Mouse (Mus musculus): ENCODE measurements around the gene Chd4. TPM values are rescaled to one million over a fixed set of nuclear protein-coding genes. Genes with fewer than 3 reads are reported as not detected.
A peak's percentile ranks its signal among the peaks of the same experiment; 100 is the strongest.

Chd4 gene
- polyA plus RNA-seq, 1 experiment from 2014 or later: 123 TPM

DNA sequence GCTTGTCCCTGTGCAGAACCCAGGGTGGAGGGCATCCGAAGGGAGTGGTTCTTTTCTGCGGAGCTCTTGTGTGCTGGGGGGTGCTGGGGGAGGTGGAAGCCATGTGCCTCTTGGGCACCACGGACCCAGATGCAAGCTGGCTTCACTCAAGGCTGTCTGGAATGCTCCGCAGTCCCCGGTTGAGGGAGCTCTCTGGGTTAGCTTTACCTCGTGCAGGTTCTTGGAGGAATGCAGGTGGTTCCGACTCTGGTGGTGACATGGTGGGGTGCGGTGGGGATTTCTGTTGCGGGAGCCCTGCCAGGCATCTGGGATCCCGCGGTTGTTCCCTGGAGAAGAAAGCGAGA lies 1.5 kb downstream of the Chd4 start:
- H3K4me3 ChIP-seq (ENCODE audit: low read depth, low read length): peak overlapping the region; percentile 95
- H3K27me3 ChIP-seq (ENCODE audit: control insufficient read depth, insufficient read depth, low read length): no peaks in the 10 kb centered on the region
- H3K9me3 ChIP-seq (ENCODE audit: control insufficient read depth, low read length): no peaks in the 10 kb centered on the region
- H3K9ac ChIP-seq (ENCODE audit: low read length): peak overlapping the region; percentile 83
- DNase-seq (ENCODE audit: low spot score) (peak; percentile 28), ATAC-seq (ENCODE audit: insufficient read depth, low FRiP score, low TSS enrichment) (no peak)
- H3K27ac ChIP-seq (ENCODE audit: low read depth, low read length): peak overlapping the region; percentile 95; the same call in 1 of the 2 replicates
- H3K4me2 ChIP-seq (ENCODE audit: low read depth): peak overlapping the region; percentile 65
- 2% methylated on average over 12 of the region's 12 CpGs for WGBS
- H3K4me1 ChIP-seq (ENCODE audit: control insufficient read depth, insufficient read depth, low read length): peaks cover 27% of the 10 kb centered on the region
- peaks cover 17% of the 10 kb centered on the region for H3K36me3 ChIP-seq (ENCODE audit: control insufficient read depth, insufficient read depth, low read length)

DNA sequence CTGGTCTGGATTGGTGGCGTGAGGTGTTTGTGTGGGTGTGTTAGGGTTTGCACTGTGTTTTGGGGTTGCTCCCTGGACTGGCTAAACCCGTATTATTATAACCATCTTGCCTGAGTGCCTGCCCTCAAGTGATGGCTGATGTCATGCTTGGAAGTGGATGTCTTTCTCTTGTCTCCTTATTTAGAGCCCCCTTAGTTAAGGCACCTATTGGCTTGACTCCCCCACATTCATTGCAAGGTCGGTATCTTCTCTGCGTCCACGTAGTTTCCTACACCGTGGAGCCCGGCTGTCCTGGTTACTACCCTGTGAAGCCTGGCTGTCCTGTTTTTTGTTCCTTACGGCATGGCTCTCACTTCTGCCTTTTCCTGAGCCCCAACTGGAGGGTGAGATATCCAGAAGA lies 2.2 kb downstream of the Chd4 start:
- no peaks in the 10 kb centered on the region for H3K27me3 ChIP-seq (ENCODE audit: control insufficient read depth, insufficient read depth, low read length)
- DNase-seq (ENCODE audit: low spot score) (no peak), ATAC-seq (ENCODE audit: insufficient read depth, low FRiP score, low TSS enrichment) (no peak)
- H3K4me1 ChIP-seq (ENCODE audit: control insufficient read depth, insufficient read depth, low read length): peaks cover 27% of the 10 kb centered on the region
- no peak overlapping the region for H3K27ac ChIP-seq (ENCODE audit: low read depth, low read length)
- no peaks in the 10 kb centered on the region for H3K9me3 ChIP-seq (ENCODE audit: control insufficient read depth, low read length)
- peak overlapping the region; percentile 65 for H3K4me2 ChIP-seq (ENCODE audit: low read depth)
- peaks cover 22% of the 10 kb centered on the region for H3K36me3 ChIP-seq (ENCODE audit: control insufficient read depth, insufficient read depth, low read length)
- peak overlapping the region; percentile 95 for H3K4me3 ChIP-seq (ENCODE audit: low read depth, low read length)
- H3K9ac ChIP-seq (ENCODE audit: low read length): peak overlapping the region; percentile 83
- WGBS: 72% methylated on average over 8 of the region's 8 CpGs

DNA sequence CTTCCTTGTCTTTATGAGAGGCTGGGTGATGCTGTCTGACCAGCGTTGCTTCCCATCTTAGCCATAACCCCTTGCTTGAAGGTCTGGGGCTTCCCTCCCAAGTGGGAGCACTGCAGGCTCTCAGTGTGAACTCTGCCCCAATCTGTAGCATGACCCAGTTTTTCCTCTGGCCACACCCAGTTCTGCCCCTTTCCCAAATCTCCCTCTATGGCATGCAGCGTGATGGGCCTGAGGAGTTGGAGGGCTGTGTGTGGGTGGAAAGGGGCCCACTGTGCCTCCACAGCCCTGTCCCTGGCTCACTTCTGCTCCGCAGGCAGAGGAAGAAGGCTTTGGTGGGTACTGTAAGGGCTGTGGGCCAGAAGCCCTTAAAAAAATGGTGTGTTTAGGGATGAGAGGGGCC lies 2.7 kb downstream of the Chd4 start:
- Histone ChIP-seq H3K4me3 (ENCODE audit: low read depth, low read length) (peak overlapping the region; percentile 95), H3K4me1 (ENCODE audit: control insufficient read depth, insufficient read depth, low read length) (peaks cover 27% of the 10 kb centered on the region), H3K36me3 (ENCODE audit: control insufficient read depth, insufficient read depth, low read length) (peaks cover 24% of the 10 kb centered on the region), H3K27me3 (ENCODE audit: control insufficient read depth, insufficient read depth, low read length) (no peaks in the 10 kb centered on the region), H3K9me3 (ENCODE audit: control insufficient read depth, low read length) (no peaks in the 10 kb centered on the region), H3K4me2 (ENCODE audit: low read depth) (peak overlapping the region; percentile 65), H3K9ac (ENCODE audit: low read length) (0 out of 2 replicates have a peak overlapping the region, but pooled peaks have one; percentile 1), H3K27ac (ENCODE audit: low read depth, low read length) (0 out of 2 replicates have a peak overlapping the region, but pooled peaks have one; percentile 15)
- ATAC-seq (ENCODE audit: insufficient read depth, low FRiP score, low TSS enrichment): no peak
- WGBS: 73% methylated on average over 3 of the region's 3 CpGs
- DNase-seq (ENCODE audit: low spot score): no peak

DNA sequence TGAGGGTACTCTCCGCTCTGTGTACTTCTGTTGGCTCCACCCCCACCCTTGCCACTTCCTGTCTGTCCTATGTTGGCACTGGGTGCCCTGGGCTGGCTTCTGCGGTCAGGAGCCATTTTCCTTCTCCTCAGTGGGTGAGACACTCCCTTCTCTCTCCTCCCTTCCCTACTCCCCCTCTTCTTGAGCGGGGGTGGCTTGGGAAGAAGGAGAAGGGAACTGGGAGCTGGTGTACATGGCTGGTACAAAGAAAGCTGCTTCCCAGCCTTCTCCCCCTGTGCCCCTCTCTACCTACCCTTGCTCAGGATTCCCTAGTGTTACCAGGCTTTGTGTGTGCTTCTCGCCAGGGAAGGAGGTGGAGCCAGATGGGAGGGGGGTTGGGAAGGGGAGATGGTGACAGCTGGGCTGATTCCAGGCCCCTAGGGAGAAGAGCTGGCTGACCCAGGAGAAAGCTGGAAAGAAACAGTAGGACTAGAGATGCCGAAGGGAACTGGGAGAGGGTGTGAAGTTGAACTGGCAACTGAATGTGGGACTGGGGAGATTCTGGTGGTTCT lies 3.7 kb downstream of the Chd4 start:
- WGBS: 43% methylated on average over 5 of the region's 5 CpGs
- peak; percentile 46 for DNase-seq (ENCODE audit: low spot score)
- Histone ChIP-seq H3K27ac (ENCODE audit: low read depth, low read length) (peak overlapping the region; percentile 63), H3K36me3 (ENCODE audit: control insufficient read depth, insufficient read depth, low read length) (peaks cover 29% of the 10 kb centered on the region), H3K9me3 (ENCODE audit: control insufficient read depth, low read length) (no peaks in the 10 kb centered on the region), H3K27me3 (ENCODE audit: control insufficient read depth, insufficient read depth, low read length) (no peaks in the 10 kb centered on the region), H3K9ac (ENCODE audit: low read length) (peak overlapping the region; percentile 37), H3K4me2 (ENCODE audit: low read depth) (peak overlapping the region; percentile 65), H3K4me1 (ENCODE audit: control insufficient read depth, insufficient read depth, low read length) (peaks cover 27% of the 10 kb centered on the region), H3K4me3 (ENCODE audit: low read depth, low read length) (peak overlapping the region; percentile 95)
- ATAC-seq (ENCODE audit: insufficient read depth, low FRiP score, low TSS enrichment): no peak

DNA sequence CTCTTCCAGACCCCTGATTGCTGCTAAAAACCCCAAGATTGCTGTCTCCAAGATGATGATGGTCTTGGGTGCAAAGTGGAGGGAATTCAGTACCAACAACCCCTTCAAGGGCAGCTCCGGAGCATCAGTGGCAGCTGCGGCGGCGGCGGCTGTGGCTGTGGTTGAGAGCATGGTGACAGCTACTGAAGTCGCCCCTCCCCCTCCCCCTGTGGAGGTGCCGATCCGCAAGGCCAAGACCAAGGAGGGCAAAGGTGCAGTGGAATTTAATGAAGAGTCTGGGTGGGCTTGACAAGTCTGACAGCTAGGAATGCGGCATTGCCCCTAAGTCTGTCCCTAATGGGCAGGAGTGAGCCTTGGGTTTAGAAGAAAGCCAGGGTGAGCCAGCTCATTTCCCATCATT lies 5.7 kb downstream of the Chd4 start:
- Histone ChIP-seq H3K27ac (ENCODE audit: low read depth, low read length) (no peak overlapping the region), H3K4me3 (ENCODE audit: low read depth, low read length) (no peak overlapping the region), H3K4me2 (ENCODE audit: low read depth) (no peak overlapping the region), H3K36me3 (ENCODE audit: control insufficient read depth, insufficient read depth, low read length) (peaks cover 42% of the 10 kb centered on the region), H3K9ac (ENCODE audit: low read length) (no peak overlapping the region), H3K9me3 (ENCODE audit: control insufficient read depth, low read length) (no peaks in the 10 kb centered on the region), H3K4me1 (ENCODE audit: control insufficient read depth, insufficient read depth, low read length) (peaks cover 27% of the 10 kb centered on the region), H3K27me3 (ENCODE audit: control insufficient read depth, insufficient read depth, low read length) (no peaks in the 10 kb centered on the region)
- WGBS: 90% methylated on average over 9 of the region's 9 CpGs
- no peak for ATAC-seq (ENCODE audit: insufficient read depth, low FRiP score, low TSS enrichment)
- no peak for DNase-seq (ENCODE audit: low spot score)

DNA sequence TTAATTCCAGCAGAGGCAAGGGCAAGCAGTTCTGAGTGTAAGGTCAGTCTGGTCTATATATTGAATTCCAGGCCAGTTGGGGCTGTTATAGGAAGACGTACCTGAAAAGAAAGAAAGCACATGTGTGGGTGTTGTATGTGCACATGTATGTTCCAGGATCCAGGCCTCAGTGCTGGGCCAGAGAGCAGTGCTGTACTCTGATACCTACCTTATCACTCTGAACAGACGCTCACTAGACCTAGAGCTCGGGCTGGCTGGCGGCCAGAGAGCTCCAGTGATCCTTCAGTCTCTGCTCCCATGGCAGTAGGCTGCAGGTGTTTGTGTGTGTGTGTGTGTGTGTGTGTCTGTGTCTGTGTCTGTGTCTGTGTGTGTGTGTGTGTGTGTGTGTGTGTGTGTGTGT lies 8.4 kb downstream of the Chd4 start:
- Histone ChIP-seq H3K27ac (ENCODE audit: low read depth, low read length) (no peak overlapping the region), H3K27me3 (ENCODE audit: control insufficient read depth, insufficient read depth, low read length) (no peaks in the 10 kb centered on the region), H3K4me3 (ENCODE audit: low read depth, low read length) (no peak overlapping the region), H3K4me1 (ENCODE audit: control insufficient read depth, insufficient read depth, low read length) (peaks cover 10% of the 10 kb centered on the region), H3K9ac (ENCODE audit: low read length) (no peak overlapping the region), H3K4me2 (ENCODE audit: low read depth) (no peak overlapping the region), H3K36me3 (ENCODE audit: control insufficient read depth, insufficient read depth, low read length) (peaks cover 70% of the 10 kb centered on the region), H3K9me3 (ENCODE audit: control insufficient read depth, low read length) (no peaks in the 10 kb centered on the region)
- 92% methylated on average over 4 of the region's 4 CpGs for WGBS
- no peak for ATAC-seq (ENCODE audit: insufficient read depth, low FRiP score, low TSS enrichment)
- DNase-seq (ENCODE audit: low spot score): no peak

DNA sequence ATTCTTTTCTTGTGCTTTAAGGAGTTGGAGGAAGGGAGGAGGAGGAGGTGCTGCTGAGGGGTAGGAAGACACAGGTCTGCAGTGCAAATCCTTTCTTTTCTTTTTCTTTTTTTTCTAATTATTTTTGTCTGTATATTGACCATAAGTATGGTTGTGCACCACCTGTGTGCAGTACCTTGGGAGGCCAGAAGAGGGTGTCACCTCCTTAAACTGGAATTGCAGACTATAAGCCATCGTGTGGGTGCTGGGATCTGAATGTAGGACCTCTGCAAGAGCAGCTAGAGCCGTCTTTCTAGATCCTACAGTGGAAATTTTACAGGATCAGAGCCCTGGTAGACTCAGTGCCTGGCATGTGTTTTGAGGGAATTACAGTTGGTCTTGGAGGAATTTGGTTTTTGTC lies 11.9 kb downstream of the Chd4 start:
- Histone ChIP-seq H3K36me3 (ENCODE audit: control insufficient read depth, insufficient read depth, low read length) (peaks cover 78% of the 10 kb centered on the region), H3K27ac (ENCODE audit: low read depth, low read length) (no peak overlapping the region), H3K9me3 (ENCODE audit: control insufficient read depth, low read length) (no peaks in the 10 kb centered on the region), H3K4me1 (ENCODE audit: control insufficient read depth, insufficient read depth, low read length) (no peaks in the 10 kb centered on the region), H3K4me3 (ENCODE audit: low read depth, low read length) (no peak overlapping the region), H3K27me3 (ENCODE audit: control insufficient read depth, insufficient read depth, low read length) (no peaks in the 10 kb centered on the region), H3K9ac (ENCODE audit: low read length) (no peak overlapping the region), H3K4me2 (ENCODE audit: low read depth) (no peak overlapping the region)
- WGBS: 92% methylated on average over 2 of the region's 2 CpGs
- DNase-seq (ENCODE audit: low spot score) (no peak), ATAC-seq (ENCODE audit: insufficient read depth, low FRiP score, low TSS enrichment) (no peak)

DNA sequence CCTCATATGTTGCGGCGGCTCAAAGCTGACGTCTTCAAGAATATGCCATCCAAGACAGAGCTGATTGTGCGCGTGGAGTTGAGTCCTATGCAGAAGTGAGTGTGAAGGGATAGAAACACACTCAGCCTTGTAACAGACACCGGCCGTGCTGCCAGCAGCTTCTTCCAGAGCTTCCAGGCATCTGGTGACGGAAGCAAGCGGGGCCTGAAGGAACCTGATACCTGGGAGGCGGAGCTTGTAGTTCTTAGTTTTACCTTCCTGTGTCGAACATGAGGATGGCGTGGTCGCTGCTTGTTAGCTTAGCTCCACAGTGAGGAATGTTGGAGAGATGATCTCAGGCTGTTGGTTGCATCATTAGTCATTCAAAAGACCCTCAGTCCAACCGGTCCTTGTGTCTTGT lies 13.6 kb downstream of the Chd4 start:
- DNase-seq (ENCODE audit: low spot score) (no peak), ATAC-seq (ENCODE audit: insufficient read depth, low FRiP score, low TSS enrichment) (no peak)
- WGBS: 86% methylated on average over 14 of the region's 14 CpGs
- Histone ChIP-seq H3K36me3 (ENCODE audit: control insufficient read depth, insufficient read depth, low read length) (peaks cover 77% of the 10 kb centered on the region), H3K9ac (ENCODE audit: low read length) (no peak overlapping the region), H3K27ac (ENCODE audit: low read depth, low read length) (no peak overlapping the region), H3K4me3 (ENCODE audit: low read depth, low read length) (no peak overlapping the region), H3K9me3 (ENCODE audit: control insufficient read depth, low read length) (no peaks in the 10 kb centered on the region), H3K4me1 (ENCODE audit: control insufficient read depth, insufficient read depth, low read length) (no peaks in the 10 kb centered on the region), H3K27me3 (ENCODE audit: control insufficient read depth, insufficient read depth, low read length) (no peaks in the 10 kb centered on the region), H3K4me2 (ENCODE audit: low read depth) (no peak overlapping the region)

DNA sequence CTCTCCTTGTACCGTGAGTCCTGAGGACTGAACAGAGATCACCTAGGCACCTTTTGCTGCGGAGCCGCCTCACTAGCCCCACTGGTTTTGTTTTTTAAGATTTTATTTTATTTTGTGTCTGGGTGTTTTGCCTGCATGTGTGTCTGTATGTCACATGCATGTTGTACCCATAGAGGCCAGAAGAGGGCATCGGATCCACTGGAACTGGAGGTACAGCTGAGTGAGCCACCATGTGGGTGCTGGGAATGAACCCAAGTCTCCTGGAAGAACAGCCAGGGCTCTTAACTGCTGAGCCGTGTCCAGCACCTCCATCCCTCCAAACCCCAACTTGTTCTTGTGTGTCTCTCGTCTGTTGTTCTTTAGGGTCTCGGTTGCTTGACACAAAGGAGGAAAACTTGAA lies 15.1 kb downstream of the Chd4 start:
- Histone ChIP-seq H3K9ac (ENCODE audit: low read length) (no peak overlapping the region), H3K4me3 (ENCODE audit: low read depth, low read length) (no peak overlapping the region), H3K27ac (ENCODE audit: low read depth, low read length) (no peak overlapping the region), H3K27me3 (ENCODE audit: control insufficient read depth, insufficient read depth, low read length) (no peaks in the 10 kb centered on the region), H3K4me2 (ENCODE audit: low read depth) (no peak overlapping the region), H3K9me3 (ENCODE audit: control insufficient read depth, low read length) (no peaks in the 10 kb centered on the region), H3K36me3 (ENCODE audit: control insufficient read depth, insufficient read depth, low read length) (peaks cover 66% of the 10 kb centered on the region), H3K4me1 (ENCODE audit: control insufficient read depth, insufficient read depth, low read length) (no peaks in the 10 kb centered on the region)
- peak; percentile 45 for DNase-seq (ENCODE audit: low spot score)
- no peak for ATAC-seq (ENCODE audit: insufficient read depth, low FRiP score, low TSS enrichment)
- WGBS: 94% methylated on average over 7 of the region's 7 CpGs
